In the genomic region with DNA sequence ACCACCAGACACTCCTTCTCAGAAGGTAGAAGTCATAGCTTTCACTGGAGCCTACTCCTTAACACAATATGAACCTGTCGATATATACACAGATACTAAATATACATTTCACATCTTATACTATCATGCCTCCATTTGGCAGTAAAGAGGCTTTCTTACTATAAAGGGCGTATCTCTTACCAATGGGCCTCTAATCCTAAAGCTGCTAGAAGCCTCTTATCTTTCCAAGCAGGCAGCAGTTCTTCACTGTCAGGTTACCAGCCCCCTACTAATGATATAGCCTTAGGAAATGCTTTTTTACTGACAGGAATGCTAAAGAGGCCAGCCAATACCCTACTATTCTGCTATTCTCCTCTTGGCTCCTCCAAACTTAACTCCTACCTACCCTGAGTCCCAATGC, we compare ENCODE assay signal across 39 mouse cellular contexts. TPM values are rescaled to one million over a fixed set of nuclear protein-coding genes. Genes with fewer than 3 reads are reported as not detected.
DNase-seq lines count a peak whose midpoint lies in the region; ATAC-seq and TF ChIP-seq lines count a peak whose summit lies in the region.
"Had no signal": no experiment of that assay in that cellular context is flagged by ENCODE, and none has a peak within 500 bp of the region (broad histone marks: within the 10 kb centered on the region; RNA-seq: fewer than 3 reads in every experiment).

No protein-coding gene starts in this region.

- no peaks in the 10 kb centered on the region; the same call in 1 of the 2 replicates for H3K4me1 ChIP-seq in liver, embryonic 11.5 days (replicated peaks; ENCODE audit: control insufficient read depth, insufficient read depth, low read length)
- peaks cover 25% of the 10 kb centered on the region for H3K4me1 ChIP-seq in liver, embryonic 13.5 days (replicated peaks)
- H3K4me1 ChIP-seq: embryonic facial prominence, embryonic 13.5 days; forebrain, embryonic 13.5 days; hindbrain, embryonic 13.5 days; megakaryocyte, embryonic 14.5 days; midbrain, embryonic 15.5 days; neural tube, embryonic 15.5 days had no signal

- H3K4me3 ChIP-seq in liver, embryonic 11.5 days (ENCODE audit: low read depth, low read length): no peak overlapping the region
- no peak overlapping the region for H3K4me3 ChIP-seq in liver, embryonic 13.5 days (replicated peaks)
- H3K4me3 ChIP-seq in layer of hippocampus, adult 2 months: no peak overlapping the region
- H3K4me3 ChIP-seq: embryonic facial prominence, embryonic 13.5 days; forebrain, embryonic 13.5 days; hindbrain, embryonic 13.5 days; megakaryocyte, embryonic 14.5 days; midbrain, embryonic 15.5 days; neural tube, embryonic 15.5 days had no signal

- H3K4me2 ChIP-seq in liver, embryonic 11.5 days: peak overlapping the region; percentile 20; the same call in 1 of the 2 replicates
- H3K4me2 ChIP-seq in liver, embryonic 13.5 days: peak overlapping the region; percentile 41
- H3K4me2 ChIP-seq: embryonic facial prominence, embryonic 13.5 days; forebrain, embryonic 13.5 days; hindbrain, embryonic 13.5 days; midbrain, embryonic 15.5 days; neural tube, embryonic 15.5 days had no signal

- H3K36me3 ChIP-seq in liver, embryonic 11.5 days (ENCODE audit: control insufficient read depth, insufficient read depth, low read length): no peaks in the 10 kb centered on the region
- H3K36me3 ChIP-seq in liver, embryonic 13.5 days: no peaks in the 10 kb centered on the region
- H3K36me3 ChIP-seq: embryonic facial prominence, embryonic 13.5 days; hindbrain, embryonic 13.5 days; midbrain, embryonic 15.5 days; neural tube, embryonic 15.5 days had no signal

- WGBS in liver, embryonic 11.5 days: 60% methylated on average over 2 of the region's 2 CpGs
- WGBS in liver, embryonic 13.5 days (ENCODE audit: insufficient replicate concordance): 20% methylated on average over 2 of the region's 2 CpGs

- peak overlapping the region; percentile 40 for H3K27ac ChIP-seq in liver, embryonic 11.5 days (ENCODE audit: low read depth, low read length)
- peak overlapping the region; percentile 83 for H3K27ac ChIP-seq in liver, embryonic 13.5 days
- H3K27ac ChIP-seq in layer of hippocampus, adult 2 months: no peak overlapping the region
- H3K27ac ChIP-seq: embryonic facial prominence, embryonic 13.5 days; forebrain, embryonic 13.5 days; hindbrain, embryonic 13.5 days; midbrain, embryonic 15.5 days; neural tube, embryonic 15.5 days had no signal

- H3K27me3 ChIP-seq in liver, embryonic 11.5 days (replicated peaks; ENCODE audit: control insufficient read depth, insufficient read depth, low read length): no peaks in the 10 kb centered on the region
- no peaks in the 10 kb centered on the region for H3K27me3 ChIP-seq in liver, embryonic 13.5 days
- H3K27me3 ChIP-seq: CH12.LX; embryonic facial prominence, embryonic 13.5 days; forebrain, embryonic 13.5 days; hindbrain, embryonic 13.5 days; midbrain, embryonic 15.5 days; neural tube, embryonic 15.5 days had no signal

- no peak overlapping the region for H3K9ac ChIP-seq in liver, embryonic 11.5 days (ENCODE audit: low read depth, low read length)
- H3K9ac ChIP-seq in liver, embryonic 13.5 days: no peak overlapping the region
- H3K9ac ChIP-seq: embryonic facial prominence, embryonic 13.5 days; forebrain, embryonic 13.5 days; hindbrain, embryonic 13.5 days; midbrain, embryonic 15.5 days; neural tube, embryonic 15.5 days had no signal

- no peaks in the 10 kb centered on the region for H3K9me3 ChIP-seq in liver, embryonic 11.5 days (ENCODE audit: control insufficient read depth, low read length)
- no peaks in the 10 kb centered on the region for H3K9me3 ChIP-seq in liver, embryonic 13.5 days (replicated peaks)
- H3K9me3 ChIP-seq: embryonic facial prominence, embryonic 13.5 days; forebrain, embryonic 13.5 days; hindbrain, embryonic 13.5 days; megakaryocyte, embryonic 14.5 days; midbrain, embryonic 15.5 days; neural tube, embryonic 15.5 days had no signal

- no peak for TF ChIP-seq CTCF in layer of hippocampus, adult 2 months (conservative IDR thresholded peaks at IDR 0.05)

- DNase-seq in liver, embryonic 11.5 days (ENCODE audit: low spot score): no peak
- DNase-seq in liver: no peak
- peak; percentile 56 for DNase-seq in c-Kit-positive CD71-positive TER-119-positive erythroid progenitor cells, embryonic 14.5 days (ENCODE audit: low spot score)
- peak; percentile 24 for DNase-seq in liver, embryonic 13.5 days
- DNase-seq in adrenal gland, postnatal 36 days: no peak
- DNase-seq in heart, postnatal 4 days: no peak
- DNase-seq in layer of hippocampus, adult 2 months (ENCODE audit: low spot score in 2 of 2): no peak
- DNase-seq: adrenal gland, postnatal 14 days; cerebellum, adult 11 months; cerebellum, postnatal 10 days; gastrocnemius, postnatal 14 days; heart, postnatal 14 days; kidney, adult 9 months; kidney, postnatal 14 days; lung, postnatal 36 days; right cerebral cortex, postnatal 25 days; thymus, adult 2 months; thymus, postnatal 4 days had no signal

- ATAC-seq in liver, embryonic 11.5 days (replicated peaks; ENCODE audit: low FRiP score): peak; percentile 96
- ATAC-seq in liver, embryonic 13.5 days (ENCODE audit: low read depth): peak; percentile 96
- ATAC-seq in megakaryocyte progenitor cell, adult 5-6 weeks (replicated peaks; ENCODE audit: poor library complexity): peak; percentile 80
- ATAC-seq: forebrain, embryonic 13.5 days; intestine, embryonic 16.5 days; midbrain, embryonic 15.5 days; Patski had no signal

RNA-seq across cellular contexts. Expression of a gene that starts 9.7 kb away (rescaled TPM):
- not detected in 2 replicates for polyA plus RNA-seq in liver, embryonic 11.5 days (2014; fragmentation: Nextera tagmentation; extraction: Ambion mirVana)
- not detected in 2 replicates for polyA plus RNA-seq in liver, embryonic 13.5 days (2015; fragmentation: Nextera tagmentation; extraction: Ambion mirVana)
- total RNA-seq in megakaryocyte progenitor cell, adult 5-6 weeks (2015): not detected in 2 replicates
- total RNA-seq in megakaryocyte progenitor cell, adult 5-6 weeks (2017): not detected in 2 replicates
- total RNA-seq in adrenal gland, postnatal 36 days (2021): not detected
- total RNA-seq in heart, postnatal 4 days (2021): under 1 TPM in 1 of 2 experiments, not detected in 1; 0.10 TPM
- total RNA-seq in layer of hippocampus, adult 2 months (2021): not detected
- total RNA-seq: adrenal gland, postnatal 14 days; CH12.LX; common myeloid progenitor, adult 5-6 weeks; ES-E14; gastrocnemius, postnatal 14 days; granulocyte monocyte progenitor cell, adult 5-6 weeks; heart, postnatal 14 days; layer of hippocampus, postnatal 10 days; left cerebral cortex, adult 18-20 months; left cerebral cortex, postnatal 14 days; liver, adult 2 months had no signal
- polyA plus RNA-seq: C2C12; embryonic facial prominence, embryonic 13.5 days; forebrain, embryonic 13.5 days; heart, embryonic 14.5 days; hindbrain, embryonic 13.5 days; intestine, embryonic 16.5 days; limb, embryonic 11.5 days; liver, adult 2 months; lung, embryonic 16.5 days; midbrain, embryonic 15.5 days; neural tube, embryonic 15.5 days; Patski had no signal

RNA-seq across cellular contexts. Expression of a gene that starts 16.2 kb away (rescaled TPM):
- polyA plus RNA-seq in liver, embryonic 11.5 days (2014; fragmentation: Nextera tagmentation; extraction: Ambion mirVana): 0.04 TPM in 1 of 2 replicates, not detected in the other
- 0.03 TPM in 1 of 2 replicates, not detected in the other for polyA plus RNA-seq in liver, embryonic 13.5 days (2015; fragmentation: Nextera tagmentation; extraction: Ambion mirVana)
- total RNA-seq in megakaryocyte progenitor cell, adult 5-6 weeks (2015): 0.10 TPM in 1 of 2 replicates, not detected in the other
- total RNA-seq in megakaryocyte progenitor cell, adult 5-6 weeks (2017): not detected in 2 replicates
- total RNA-seq in adrenal gland, postnatal 36 days (2021): under 1 TPM in 1 of 2 experiments, not detected in 1; 0.07 TPM
- under 1 TPM in 1 of 2 experiments, not detected in 1; 0.86 TPM for total RNA-seq in heart, postnatal 4 days (2021)
- not detected for total RNA-seq in layer of hippocampus, adult 2 months (2021)
- total RNA-seq: adrenal gland, postnatal 14 days; CH12.LX; common myeloid progenitor, adult 5-6 weeks; gastrocnemius, postnatal 14 days; granulocyte monocyte progenitor cell, adult 5-6 weeks; left cerebral cortex, adult 18-20 months; left cerebral cortex, postnatal 14 days; liver, adult 2 months had no signal
- polyA plus RNA-seq: C2C12; embryonic facial prominence, embryonic 13.5 days; forebrain, embryonic 13.5 days; hindbrain, embryonic 13.5 days; intestine, embryonic 16.5 days; liver, adult 2 months; lung, embryonic 16.5 days; midbrain, embryonic 15.5 days; neural tube, embryonic 15.5 days; thymus, adult 2 months had no signal

Comparison
In these comparisons a context has a peak if more than half of its experiments do, and no peak if none do; other contexts are left out.
1. DNase-seq: peak in c-Kit-positive CD71-positive TER-119-positive erythroid progenitor cells, embryonic 14.5 days (single experiment) and liver, embryonic 13.5 days (single experiment); none in liver, embryonic 11.5 days (single experiment), liver (single experiment), adrenal gland, postnatal 36 days (0 of 2), heart, postnatal 4 days (single experiment) and layer of hippocampus, adult 2 months (0 of 2).
2. Peak in every context shown above with its lines, with median percentiles within 50 percentile points of each other: ATAC-seq.